Mouse (Mus musculus) lung, adult 2 months (tissue): ENCODE results near the gene Eno1. TPM values are rescaled to one million over a fixed set of nuclear protein-coding genes. Genes with fewer than 3 reads are reported as not detected.

Experiments used
- DNase-seq: peaks from one replicate; pipeline ENCODE4 v3.0.0; 2022
- H3K4me1 ChIP-seq: fragments of 200-500 bp; 2 replicates; pipeline ENCODE4 v1.6.1; 2011; ENCODE audit warnings: low read length; ENCODE audit not compliant: control insufficient read depth, insufficient read depth
- H3K4me3 ChIP-seq: fragments of 200-500 bp; replicated peaks from 2 replicates; pipeline ENCODE3; 2011; ENCODE audit warnings: low read depth, mild to moderate bottlenecking, control low read depth, low read length; ENCODE audit errors: extremely low read depth
- CTCF ChIP-seq: fragments of 200-500 bp; IDR thresholded peaks from 2 replicates; pipeline ENCODE4 v1.5.1; 2011; ENCODE audit warnings: mild to moderate bottlenecking, low read length, control low read depth; ENCODE audit not compliant: insufficient read depth
- POLR2A ChIP-seq: fragments of 200-500 bp; IDR thresholded peaks from 2 replicates; pipeline ENCODE4 v1.6.1; 2011; ENCODE audit warnings: low read depth, mild to moderate bottlenecking, control low read depth, low read length, borderline replicate concordance; ENCODE audit errors: extremely low read depth
- WGBS: fragments of 180-500 bp; shearing (Covaris S2); methylation state at CpG from one replicate; pipeline ENCODE4 v1.1.7; 2018; 5-methylcytosine and 5-hydroxymethylcytosine counted together
- polyA plus RNA-seq: library from polyadenylated mRNA; depleted of rRNA; stranded (reverse); fragments of >200 nt; gene quantifications from 2 replicates; pipeline ENCODE4 v1.2.3, GENCODE M21; 2012

Eno1 gene
- polyA plus RNA-seq, 1 experiment = 220 TPM

- Histone ChIP-seq H3K4me3 (no peak overlapping the region), H3K4me1 (no peaks in the 10 kb centered on the region)
- DNase-seq = no peak
- WGBS = 68% methylated on average over 1 of the region's 1 CpGs
- no peak for TF ChIP-seq CTCF
- no peak for TF ChIP-seq POLR2A
These were observed 10.8 kb upstream of the Eno1 start for GRCm38 (mm10) chr4:150225700-150226099.

- DNase-seq = no peak
- Histone ChIP-seq H3K4me3 (no peak overlapping the region), H3K4me1 (no peaks in the 10 kb centered on the region)
- 47% methylated on average over 7 of the region's 7 CpGs for WGBS
- no peak for TF ChIP-seq POLR2A
- no peak for TF ChIP-seq CTCF
These were observed 9.5 kb upstream of the Eno1 start for GRCm38 (mm10) chr4:150226818-150227688.

- 58% methylated on average over 7 of the region's 7 CpGs for WGBS
- H3K4me1 ChIP-seq = no peaks in the 10 kb centered on the region
- no peak for DNase-seq
- no peak for TF ChIP-seq POLR2A
- no peak for TF ChIP-seq CTCF
- H3K4me3 ChIP-seq = no peak overlapping the region
These were observed 7.8 kb upstream of the Eno1 start for GRCm38 (mm10) chr4:150228581-150229348.

GRCm38 (mm10) chr4:150229747-150230390 lies 6.7 kb upstream of the Eno1 start:
- TF ChIP-seq CTCF (no peak), POLR2A (no peak)
- Histone ChIP-seq H3K4me1 (no peaks in the 10 kb centered on the region), H3K4me3 (no peak overlapping the region)
- no peak for DNase-seq
- 66% methylated on average over 7 of the region's 15 CpGs for WGBS

- TF ChIP-seq POLR2A (no peak), CTCF (no peak)
- no peak for DNase-seq
- no peak overlapping the region for H3K4me3 ChIP-seq
- H3K4me1 ChIP-seq = no peaks in the 10 kb centered on the region
- WGBS = 54% methylated on average over 21 of the region's 21 CpGs
These were observed 5.8 kb upstream of the Eno1 start for GRCm38 (mm10) chr4:150230460-150231407.

- no peak overlapping the region for H3K4me3 ChIP-seq
- WGBS = 85% methylated on average over 8 of the region's 8 CpGs
- no peak for DNase-seq
- 0 out of 2 replicates have a peak, but pooled peaks cover 2% of the 10 kb centered on the region for H3K4me1 ChIP-seq
- TF ChIP-seq CTCF = no peak
These were observed 4.7 kb upstream of the Eno1 start for GRCm38 (mm10) chr4:150231871-150232270.

- no peak for DNase-seq
- no peak overlapping the region for H3K4me3 ChIP-seq
- TF ChIP-seq CTCF (no peak), POLR2A (no peak)
- H3K4me1 ChIP-seq = peaks cover 13% of the 10 kb centered on the region
- 60% methylated on average over 8 of the region's 8 CpGs for WGBS
These were observed 1.8 kb upstream of the Eno1 start for GRCm38 (mm10) chr4:150234599-150235327.

- 86% methylated on average over 4 of the region's 4 CpGs for WGBS
- TF ChIP-seq CTCF = no peak
- no peak for TF ChIP-seq POLR2A
These were observed 936 bp upstream of the Eno1 start for GRCm38 (mm10) chr4:150235585-150235984.

GRCm38 (mm10) chr4:150236031-150236430 lies 490 bp upstream of the Eno1 start:
- WGBS = 64% methylated on average over 8 of the region's 8 CpGs
- Histone ChIP-seq H3K4me3 (peak overlapping the region; percentile 76), H3K4me1 (peaks cover 13% of the 10 kb centered on the region)
- TF ChIP-seq POLR2A = no peak
- no peak for TF ChIP-seq CTCF
- no peak for DNase-seq

More at GRCm38 (mm10) chr4:150235585-150235984, 936 bp upstream of the Eno1 start:
- peaks cover 13% of the 10 kb centered on the region for H3K4me1 ChIP-seq
- DNase-seq = no peak
- no peak overlapping the region for H3K4me3 ChIP-seq
